In the genomic region with DNA sequence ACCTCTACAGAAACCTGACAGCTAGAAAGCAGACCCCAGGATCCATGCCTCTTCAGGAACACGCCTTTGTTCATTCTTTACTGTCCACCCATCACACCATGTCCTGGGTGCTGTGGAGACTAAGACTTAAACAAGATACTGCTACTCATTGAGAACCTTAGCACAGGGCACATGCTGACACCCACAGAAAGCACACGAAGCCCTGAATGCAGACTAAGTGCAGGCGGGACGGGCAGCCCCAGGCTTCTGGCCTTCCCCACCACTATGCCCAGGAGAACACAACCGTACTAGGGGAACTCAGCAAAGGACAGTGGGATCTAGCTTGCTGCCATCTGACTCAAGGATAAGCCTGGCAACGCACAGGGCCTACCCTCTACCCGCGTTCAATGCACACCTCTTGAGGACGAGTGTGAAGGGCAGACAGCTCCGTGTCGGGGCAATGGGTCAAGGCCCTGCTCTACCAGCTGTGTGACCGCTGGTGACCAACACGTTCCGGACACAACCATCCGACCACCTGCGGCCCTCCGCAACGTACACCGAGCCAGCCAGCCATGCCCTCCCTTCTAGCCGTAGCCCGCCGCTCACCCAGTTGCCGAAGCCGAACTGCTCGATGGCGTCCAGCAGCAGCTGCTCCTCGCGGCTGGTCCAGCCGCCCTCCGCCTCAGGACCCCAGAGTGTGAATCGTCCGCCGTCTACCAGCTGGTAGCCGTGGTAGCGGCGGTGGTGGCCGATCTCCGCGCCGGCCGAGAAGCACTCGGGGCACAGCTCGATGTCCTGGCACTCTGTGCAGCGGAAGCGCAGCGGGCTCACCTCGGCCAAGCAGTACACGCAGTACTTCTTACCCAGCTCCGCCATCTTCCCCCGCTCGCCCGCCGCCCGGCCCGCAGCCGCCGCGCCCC, we compare ENCODE assay signal across 7 mouse cellular contexts. TPM values are rescaled to one million over a fixed set of nuclear protein-coding genes. Genes with fewer than 3 reads are reported as not detected.
DNase-seq lines count a peak whose midpoint lies in the region; ATAC-seq and TF ChIP-seq lines count a peak whose summit lies in the region.

No protein-coding gene starts in this region.

- peak overlapping the region; percentile 97 for H3K4me3 ChIP-seq in E14TG2a.4 (replicated peaks; ENCODE audit: low read length)
- H3K4me3 ChIP-seq in embryonic fibroblast, embryonic 13.5 days (ENCODE audit: insufficient read depth, low read length), result peak overlapping the region; percentile 64
- H3K4me3 ChIP-seq in heart, embryonic 15.5 days, result peak overlapping the region; percentile 80
- H3K4me3 ChIP-seq in spleen, adult 2 months (ENCODE audit: extremely low read depth, insufficient read depth, insufficient read length), result peak overlapping the region; percentile 76

- no peak overlapping the region for H3K27ac ChIP-seq in embryonic fibroblast, embryonic 13.5 days (ENCODE audit: insufficient read depth, low read length)
- H3K27ac ChIP-seq in heart, embryonic 15.5 days, result peak overlapping the region; percentile 69
- peak overlapping the region; percentile 59 for H3K27ac ChIP-seq in spleen, adult 2 months (ENCODE audit: insufficient read depth, low read length)

- H3K27me3 ChIP-seq in E14TG2a.4 (ENCODE audit: insufficient read depth, low read length), result peaks cover 27% of the 10 kb centered on the region
- peaks cover 17% of the 10 kb centered on the region for H3K27me3 ChIP-seq in heart, embryonic 15.5 days
- H3K27me3 ChIP-seq in spleen, adult 2 months (ENCODE audit: control insufficient read depth, insufficient read depth, low read length), result no peaks in the 10 kb centered on the region

- peak; percentile 62 for ATAC-seq in heart, embryonic 15.5 days (replicated peaks; ENCODE audit: insufficient number of reproducible peaks, insufficient read depth, low FRiP score, low read depth)
- ATAC-seq in megakaryocyte, adult 5-6 weeks (ENCODE audit: poor library complexity, severe bottlenecking), result peak; percentile 20

- peaks cover 45% of the 10 kb centered on the region for H3K4me1 ChIP-seq in E14TG2a.4 (replicated peaks; ENCODE audit: low read depth, low read length)
- H3K4me1 ChIP-seq in embryonic fibroblast, embryonic 13.5 days (ENCODE audit: control insufficient read depth, insufficient read depth, low read length), result peaks cover 10% of the 10 kb centered on the region
- peaks cover 45% of the 10 kb centered on the region for H3K4me1 ChIP-seq in heart, embryonic 15.5 days (replicated peaks)
- peaks cover 38% of the 10 kb centered on the region for H3K4me1 ChIP-seq in spleen, adult 2 months (ENCODE audit: control insufficient read depth, insufficient read depth, insufficient read length)

- no peaks in the 10 kb centered on the region for H3K9me3 ChIP-seq in E14TG2a.4 (ENCODE audit: low read length)
- no peaks in the 10 kb centered on the region for H3K9me3 ChIP-seq in heart, embryonic 15.5 days (replicated peaks)

- DNase-seq in adrenal gland, postnatal 10 days, result peak; percentile 52
- peak; percentile 33 to 70 for DNase-seq in left cerebral cortex, postnatal 10 days (ENCODE audit: extremely low spot score in 1 of 2, low spot score in 2 of 2)
- DNase-seq in spleen, adult 2 months (ENCODE audit: low read depth in 1 of 2, low spot score in 2 of 2), result peak in 1 of 2 experiments; percentile 42

- intact Hi-C loops in left cerebral cortex, postnatal 10 days (cut with DNase I), result no loop called here

- peaks cover 19% of the 10 kb centered on the region for H3K36me3 ChIP-seq in E14TG2a.4 (ENCODE audit: insufficient read depth, low read length)
- H3K36me3 ChIP-seq in heart, embryonic 15.5 days, result no peaks in the 10 kb centered on the region
- no peaks in the 10 kb centered on the region for H3K36me3 ChIP-seq in spleen, adult 2 months (ENCODE audit: control insufficient read depth, insufficient read depth, low read length)

- peak overlapping the region; percentile 80 for H3K4me2 ChIP-seq in heart, embryonic 15.5 days

- TF ChIP-seq CTCF in E14TG2a.4 (conservative IDR thresholded peaks at IDR 0.05; ENCODE audit: low read length), result no peak
- TF ChIP-seq CTCF in embryonic fibroblast, embryonic 13.5 days (IDR thresholded peaks at IDR 0.05; ENCODE audit: borderline replicate concordance, insufficient read depth, low read length), result no peak
- no peak for TF ChIP-seq CTCF in spleen, adult 2 months (IDR thresholded peaks at IDR 0.05; ENCODE audit: extremely low read depth, insufficient read depth, insufficient read length, insufficient replicate concordance)

- under 1% methylated on average over 58 of the region's 58 CpGs for WGBS in heart, embryonic 15.5 days
- WGBS in spleen, adult 2 months, result 7% methylated on average over 58 of the region's 58 CpGs

- no peak for TF ChIP-seq POLR2A in embryonic fibroblast, embryonic 13.5 days (IDR thresholded peaks at IDR 0.05; ENCODE audit: low read depth, low read length)
- no peak for TF ChIP-seq POLR2A in spleen, adult 2 months (IDR thresholded peaks at IDR 0.05; ENCODE audit: low read depth, low read length)

- H3K9ac ChIP-seq in heart, embryonic 15.5 days, result peak overlapping the region; percentile 84

RNA-seq across cellular contexts. Expression of a gene that starts 0.6 kb away (rescaled TPM):
- 10 to 100 TPM; 32.6 to 34.8 TPM for total RNA-seq in adrenal gland, postnatal 10 days (2021)
- polyA plus RNA-seq in embryonic fibroblast, embryonic 13.5 days (2011; ENCODE audit: insufficient read length, low read depth, missing spikeins), result 15.4 and 17.0 TPM in 2 replicates
- polyA plus RNA-seq in heart, embryonic 15.5 days (2015; fragmentation: Nextera tagmentation; extraction: Ambion mirVana), result 1.5 and 1.7 TPM in 2 replicates
- 10 to 100 TPM; 29.7 to 31.6 TPM for total RNA-seq in left cerebral cortex, postnatal 10 days (2021)
- total RNA-seq in megakaryocyte, adult 5-6 weeks (2015), result 12.0 and 14.0 TPM in 2 replicates
- 16.5 and 23.3 TPM in 2 replicates for total RNA-seq in megakaryocyte, adult 5-6 weeks (2017)
- polyA plus RNA-seq in spleen, adult 2 months (2012; rRNA removed), result 10.3 and 12.9 TPM in 2 replicates

RNA-seq across cellular contexts. Expression of a gene that starts 0.9 kb away (rescaled TPM):
- total RNA-seq in adrenal gland, postnatal 10 days (2021), result under 1 TPM; 0.15 to 0.36 TPM
- 0.25 and 0.27 TPM in 2 replicates for polyA plus RNA-seq in embryonic fibroblast, embryonic 13.5 days (2011; ENCODE audit: insufficient read length, low read depth, missing spikeins)
- 0.20 and 0.36 TPM in 2 replicates for polyA plus RNA-seq in heart, embryonic 15.5 days (2015; fragmentation: Nextera tagmentation; extraction: Ambion mirVana)
- 1 to 10 TPM; 1.4 TPM for total RNA-seq in left cerebral cortex, postnatal 10 days (2021)
- 0.57 TPM in 1 of 2 replicates, not detected in the other for total RNA-seq in megakaryocyte, adult 5-6 weeks (2015)
- total RNA-seq in megakaryocyte, adult 5-6 weeks (2017), result 0.08 and 0.18 TPM in 2 replicates
- 0.04 TPM in 1 of 2 replicates, not detected in the other for polyA plus RNA-seq in spleen, adult 2 months (2012; rRNA removed)

RNA-seq across cellular contexts. Expression of a gene that starts 18.7 kb away (rescaled TPM):
- total RNA-seq in adrenal gland, postnatal 10 days (2021), result 100 to 1,000 TPM; 101 to 103 TPM
- polyA plus RNA-seq in embryonic fibroblast, embryonic 13.5 days (2011; ENCODE audit: insufficient read length, low read depth, missing spikeins), result 21.5 and 25.0 TPM in 2 replicates
- polyA plus RNA-seq in heart, embryonic 15.5 days (2015; fragmentation: Nextera tagmentation; extraction: Ambion mirVana), result 53.9 and 55.0 TPM in 2 replicates
- 10 to 100 TPM; 21.8 to 22.6 TPM for total RNA-seq in left cerebral cortex, postnatal 10 days (2021)
- total RNA-seq in megakaryocyte, adult 5-6 weeks (2015), result 24.3 and 24.7 TPM in 2 replicates
- total RNA-seq in megakaryocyte, adult 5-6 weeks (2017), result 21.9 and 24.3 TPM in 2 replicates
- 5.4 and 6.4 TPM in 2 replicates for polyA plus RNA-seq in spleen, adult 2 months (2012; rRNA removed)
